Mouse (Mus musculus): ENCODE data around the gene Scimp. TPM values are rescaled to one million over a fixed set of nuclear protein-coding genes. Genes with fewer than 3 reads are reported as not detected.

Scimp gene
- polyA plus RNA-seq, 1 experiment from 2014 or later, result 0.70 TPM

- H3K9ac ChIP-seq (ENCODE audit: low read length), result no peak overlapping the region
- ATAC-seq (replicated peaks; ENCODE audit: extremely low read depth, insufficient read depth, low FRiP score), result no peak
- 56% methylated on average over 4 of the region's 4 CpGs for WGBS
- no peak overlapping the region for H3K4me2 ChIP-seq (ENCODE audit: low read depth, low read length)
- H3K27ac ChIP-seq (ENCODE audit: low read length), result no peak overlapping the region
- H3K4me3 ChIP-seq (ENCODE audit: low read length), result no peak overlapping the region
- no peaks in the 10 kb centered on the region for H3K36me3 ChIP-seq (ENCODE audit: control insufficient read depth, insufficient read depth)
- no peaks in the 10 kb centered on the region for H3K4me1 ChIP-seq (ENCODE audit: control insufficient read depth, insufficient read depth, low read length)
- H3K9me3 ChIP-seq (replicated peaks; ENCODE audit: control insufficient read depth, low read length), result no peaks in the 10 kb centered on the region
- no peaks in the 10 kb centered on the region for H3K27me3 ChIP-seq (ENCODE audit: control insufficient read depth, insufficient read depth, low read length)
Observed at GRCm38 (mm10) chr11:70816770-70817169, 4.4 kb upstream of the Scimp start.

DNA sequence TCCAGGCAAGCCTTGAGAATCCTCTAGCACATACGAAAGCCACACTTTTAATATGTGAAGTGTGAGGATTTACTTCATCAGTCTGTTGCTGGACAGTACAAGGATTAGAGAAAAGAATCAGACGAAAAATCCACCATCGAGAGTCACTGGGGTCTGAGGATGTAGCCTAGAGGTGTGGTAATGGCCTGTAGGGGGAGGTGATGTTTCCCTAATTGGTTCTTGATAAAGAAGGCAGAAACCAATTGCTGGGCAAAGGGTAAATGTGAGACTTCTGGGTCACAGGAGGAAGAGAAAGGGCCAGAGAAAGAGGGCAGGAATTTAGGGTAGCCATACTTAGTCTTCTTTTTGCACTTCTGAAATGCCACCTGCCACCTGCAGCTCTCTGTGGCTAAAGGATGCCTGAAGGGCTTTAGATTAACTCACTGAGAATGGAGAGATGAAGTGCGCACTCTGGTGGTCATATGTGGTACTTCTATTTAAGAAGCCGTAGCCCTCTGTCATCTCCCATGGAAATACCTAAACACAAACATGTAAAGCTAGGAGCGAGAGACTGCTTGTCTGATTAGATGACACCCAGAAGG is 3.2 kb upstream of the Scimp start:
- Histone ChIP-seq H3K4me3 (ENCODE audit: low read length) (no peak overlapping the region), H3K9ac (ENCODE audit: low read length) (no peak overlapping the region), H3K36me3 (ENCODE audit: control insufficient read depth, insufficient read depth) (no peaks in the 10 kb centered on the region), H3K27me3 (ENCODE audit: control insufficient read depth, insufficient read depth, low read length) (no peaks in the 10 kb centered on the region), H3K4me1 (ENCODE audit: control insufficient read depth, insufficient read depth, low read length) (no peaks in the 10 kb centered on the region), H3K9me3 (replicated peaks; ENCODE audit: control insufficient read depth, low read length) (no peaks in the 10 kb centered on the region), H3K27ac (ENCODE audit: low read length) (no peak overlapping the region), H3K4me2 (ENCODE audit: low read depth, low read length) (no peak overlapping the region)
- no peak for ATAC-seq (replicated peaks; ENCODE audit: extremely low read depth, insufficient read depth, low FRiP score)
- 24% methylated on average over 6 of the region's 6 CpGs for WGBS

DNA sequence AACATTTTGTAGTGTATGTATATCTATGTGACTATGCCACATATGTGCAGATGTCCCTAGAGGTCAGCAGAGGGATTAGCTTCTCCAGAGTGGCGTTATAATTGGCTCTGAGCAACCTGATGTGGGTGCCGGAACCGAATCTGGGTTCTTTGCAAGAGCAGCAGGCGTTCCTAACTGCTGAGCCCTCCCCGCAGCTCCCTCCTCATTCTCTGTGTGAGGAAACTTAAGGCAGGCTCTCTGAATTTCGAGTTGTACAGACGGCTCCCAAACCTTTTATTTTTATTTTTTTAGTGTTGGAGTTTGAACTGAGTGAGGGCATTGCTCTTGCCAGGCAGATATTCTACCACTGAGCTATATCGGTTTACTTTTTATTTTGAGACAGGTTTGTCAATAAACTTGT is 2.7 kb upstream of the Scimp start:
- H3K9ac ChIP-seq (ENCODE audit: low read length), result no peak overlapping the region
- no peaks in the 10 kb centered on the region for H3K27me3 ChIP-seq (ENCODE audit: control insufficient read depth, insufficient read depth, low read length)
- no peak overlapping the region for H3K27ac ChIP-seq (ENCODE audit: low read length)
- H3K4me2 ChIP-seq (ENCODE audit: low read depth, low read length), result no peak overlapping the region
- H3K4me3 ChIP-seq (ENCODE audit: low read length), result no peak overlapping the region
- H3K4me1 ChIP-seq (ENCODE audit: control insufficient read depth, insufficient read depth, low read length), result no peaks in the 10 kb centered on the region
- H3K36me3 ChIP-seq (ENCODE audit: control insufficient read depth, insufficient read depth), result no peaks in the 10 kb centered on the region
- no peaks in the 10 kb centered on the region for H3K9me3 ChIP-seq (replicated peaks; ENCODE audit: control insufficient read depth, low read length)
- WGBS, result 83% methylated on average over 8 of the region's 8 CpGs
- no peak for ATAC-seq (replicated peaks; ENCODE audit: extremely low read depth, insufficient read depth, low FRiP score)

DNA sequence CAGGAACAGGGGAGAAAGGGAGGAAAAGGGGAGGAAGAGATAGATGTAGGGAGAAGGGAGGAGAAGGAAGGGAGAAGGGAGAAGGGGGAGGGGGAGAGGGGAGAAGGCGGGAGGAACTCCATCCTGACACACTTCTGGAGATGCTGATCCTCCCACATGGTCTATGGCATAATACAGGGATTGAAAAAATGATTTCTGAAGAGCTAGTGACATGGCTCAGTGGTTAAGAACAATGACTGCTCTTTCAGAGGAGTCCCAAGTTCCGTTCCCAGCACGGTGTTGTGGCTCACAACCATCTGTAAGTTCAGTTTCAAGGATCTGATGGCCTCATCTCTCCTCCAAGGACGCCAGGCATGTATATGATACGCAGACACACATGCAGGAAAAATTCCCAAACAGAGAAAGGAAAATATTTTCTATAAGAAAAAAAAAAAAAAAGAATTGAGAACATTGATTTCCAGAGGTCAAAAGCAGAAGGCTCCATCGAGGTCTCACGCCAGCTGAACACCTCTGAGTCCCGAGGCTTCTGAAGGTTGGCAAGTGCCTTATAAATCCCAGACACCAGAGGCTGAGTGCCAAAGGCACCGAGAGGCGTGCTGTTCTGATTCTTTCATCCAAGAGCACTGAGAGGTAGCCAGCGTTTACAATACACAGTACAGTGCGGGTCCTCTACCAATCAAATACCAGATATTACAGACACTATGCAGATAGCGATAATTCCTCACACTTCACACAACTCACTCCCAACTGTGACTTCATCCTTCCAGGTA is 730 bp downstream of the Scimp start:
- Histone ChIP-seq H3K9ac (ENCODE audit: low read length) (no peak overlapping the region), H3K4me3 (ENCODE audit: low read length) (no peak overlapping the region), H3K27ac (ENCODE audit: low read length) (no peak overlapping the region), H3K9me3 (replicated peaks; ENCODE audit: control insufficient read depth, low read length) (no peaks in the 10 kb centered on the region), H3K4me1 (ENCODE audit: control insufficient read depth, insufficient read depth, low read length) (no peaks in the 10 kb centered on the region), H3K4me2 (ENCODE audit: low read depth, low read length) (no peak overlapping the region), H3K36me3 (ENCODE audit: control insufficient read depth, insufficient read depth) (no peaks in the 10 kb centered on the region), H3K27me3 (ENCODE audit: control insufficient read depth, insufficient read depth, low read length) (no peaks in the 10 kb centered on the region)
- no peak for ATAC-seq (replicated peaks; ENCODE audit: extremely low read depth, insufficient read depth, low FRiP score)
- WGBS, result 61% methylated on average over 13 of the region's 13 CpGs

DNA sequence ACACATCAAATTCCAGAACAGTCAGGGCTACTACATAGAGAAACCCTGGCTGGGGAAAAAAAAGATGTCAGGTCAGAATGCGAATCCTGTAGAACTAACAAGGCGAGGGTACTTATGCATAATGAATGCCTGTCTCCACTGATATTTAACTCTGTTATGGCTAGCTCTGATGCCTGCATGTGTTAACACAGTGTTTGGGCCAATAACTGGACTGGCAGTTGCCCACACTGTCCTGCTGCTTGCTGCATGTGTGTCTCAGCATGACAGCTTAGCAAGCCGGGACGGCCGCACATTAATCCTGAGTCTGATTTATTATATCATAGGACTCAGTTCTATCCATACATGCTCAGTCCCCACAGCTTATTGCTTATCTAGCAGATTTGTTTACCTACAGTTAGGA is 1.3 kb downstream of the Scimp start:
- H3K27ac ChIP-seq (ENCODE audit: low read length), result no peak overlapping the region
- no peaks in the 10 kb centered on the region for H3K27me3 ChIP-seq (ENCODE audit: control insufficient read depth, insufficient read depth, low read length)
- H3K9ac ChIP-seq (ENCODE audit: low read length), result no peak overlapping the region
- H3K4me1 ChIP-seq (ENCODE audit: control insufficient read depth, insufficient read depth, low read length), result no peaks in the 10 kb centered on the region
- H3K36me3 ChIP-seq (ENCODE audit: control insufficient read depth, insufficient read depth), result no peaks in the 10 kb centered on the region
- ATAC-seq (replicated peaks; ENCODE audit: extremely low read depth, insufficient read depth, low FRiP score), result no peak
- no peak overlapping the region for H3K4me2 ChIP-seq (ENCODE audit: low read depth, low read length)
- WGBS, result 80% methylated on average over 5 of the region's 5 CpGs
- H3K9me3 ChIP-seq (replicated peaks; ENCODE audit: control insufficient read depth, low read length), result no peaks in the 10 kb centered on the region
- no peak overlapping the region for H3K4me3 ChIP-seq (ENCODE audit: low read length)

- Histone ChIP-seq H3K27me3 (ENCODE audit: control insufficient read depth, insufficient read depth, low read length) (no peaks in the 10 kb centered on the region), H3K27ac (ENCODE audit: low read length) (no peak overlapping the region), H3K4me1 (ENCODE audit: control insufficient read depth, insufficient read depth, low read length) (no peaks in the 10 kb centered on the region), H3K36me3 (ENCODE audit: control insufficient read depth, insufficient read depth) (no peaks in the 10 kb centered on the region), H3K9me3 (replicated peaks; ENCODE audit: control insufficient read depth, low read length) (no peaks in the 10 kb centered on the region), H3K4me3 (ENCODE audit: low read length) (no peak overlapping the region), H3K9ac (ENCODE audit: low read length) (no peak overlapping the region), H3K4me2 (ENCODE audit: low read depth, low read length) (no peak overlapping the region)
- no peak for ATAC-seq (replicated peaks; ENCODE audit: extremely low read depth, insufficient read depth, low FRiP score)
- WGBS, result 35% methylated on average over 1 of the region's 1 CpGs
Observed at GRCm38 (mm10) chr11:70809011-70809410, 3.4 kb downstream of the Scimp start.

GRCm38 (mm10) chr11:70808101-70808500 is 4.3 kb downstream of the Scimp start:
- Histone ChIP-seq H3K4me2 (ENCODE audit: low read depth, low read length) (no peak overlapping the region), H3K27ac (ENCODE audit: low read length) (no peak overlapping the region), H3K9ac (ENCODE audit: low read length) (no peak overlapping the region), H3K36me3 (ENCODE audit: control insufficient read depth, insufficient read depth) (no peaks in the 10 kb centered on the region), H3K27me3 (ENCODE audit: control insufficient read depth, insufficient read depth, low read length) (no peaks in the 10 kb centered on the region), H3K4me1 (ENCODE audit: control insufficient read depth, insufficient read depth, low read length) (no peaks in the 10 kb centered on the region), H3K4me3 (ENCODE audit: low read length) (no peak overlapping the region), H3K9me3 (replicated peaks; ENCODE audit: control insufficient read depth, low read length) (no peaks in the 10 kb centered on the region)
- 54% methylated on average over 3 of the region's 3 CpGs for WGBS
- ATAC-seq (replicated peaks; ENCODE audit: extremely low read depth, insufficient read depth, low FRiP score), result no peak

GRCm38 (mm10) chr11:70807630-70808029 is 4.8 kb downstream of the Scimp start:
- Histone ChIP-seq H3K27me3 (ENCODE audit: control insufficient read depth, insufficient read depth, low read length) (no peaks in the 10 kb centered on the region), H3K4me1 (ENCODE audit: control insufficient read depth, insufficient read depth, low read length) (no peaks in the 10 kb centered on the region), H3K4me3 (ENCODE audit: low read length) (no peak overlapping the region), H3K9ac (ENCODE audit: low read length) (no peak overlapping the region), H3K9me3 (replicated peaks; ENCODE audit: control insufficient read depth, low read length) (no peaks in the 10 kb centered on the region), H3K27ac (ENCODE audit: low read length) (no peak overlapping the region; the same call in 1 of the 2 replicates), H3K4me2 (ENCODE audit: low read depth, low read length) (no peak overlapping the region), H3K36me3 (ENCODE audit: control insufficient read depth, insufficient read depth) (no peaks in the 10 kb centered on the region)
- WGBS, result 70% methylated on average over 4 of the region's 4 CpGs
- ATAC-seq (replicated peaks; ENCODE audit: extremely low read depth, insufficient read depth, low FRiP score), result no peak

GRCm38 (mm10) chr11:70806697-70807096 is 5.7 kb downstream of the Scimp start:
- no peaks in the 10 kb centered on the region for H3K36me3 ChIP-seq (ENCODE audit: control insufficient read depth, insufficient read depth)
- ATAC-seq (replicated peaks; ENCODE audit: extremely low read depth, insufficient read depth, low FRiP score), result no peak
- no peak overlapping the region for H3K4me2 ChIP-seq (ENCODE audit: low read depth, low read length)
- H3K9me3 ChIP-seq (replicated peaks; ENCODE audit: control insufficient read depth, low read length), result no peaks in the 10 kb centered on the region
- H3K27ac ChIP-seq (ENCODE audit: low read length), result no peak overlapping the region
- no peaks in the 10 kb centered on the region for H3K4me1 ChIP-seq (ENCODE audit: control insufficient read depth, insufficient read depth, low read length)
- WGBS, result 75% methylated on average over 4 of the region's 4 CpGs
- no peak overlapping the region for H3K4me3 ChIP-seq (ENCODE audit: low read length)
- no peaks in the 10 kb centered on the region for H3K27me3 ChIP-seq (ENCODE audit: control insufficient read depth, insufficient read depth, low read length)
- no peak overlapping the region for H3K9ac ChIP-seq (ENCODE audit: low read length)
